Comparison of ENCODE assay signal across 21 mouse cellular contexts in genomic region chr12:34562331-34562730, GRCm38 (mm10).
"Had no signal": no experiment of that assay in that cellular context is flagged by ENCODE, and none has a peak within 500 bp of the region (broad histone marks: within the 10 kb centered on the region; RNA-seq: fewer than 3 reads in every experiment).

No protein-coding gene starts in this region.

- DNase-seq: gastrocnemius, postnatal 14 days; gastrocnemius, postnatal 36 days; heart, adult 11 months; heart, adult 2 months; heart, postnatal 14 days; heart, postnatal 36 days; kidney, adult 11 months; kidney, postnatal 14 days; layer of hippocampus, adult 9-11 months; layer of hippocampus, postnatal 36 days; left cerebral cortex, postnatal 4 days; liver, embryonic 13.5 days had no signal

- H3K36me3 ChIP-seq: heart, embryonic 13.5 days; heart, embryonic 15.5 days; hindbrain, embryonic 13.5 days; hindbrain, embryonic 15.5 days; kidney, embryonic 15.5 days; limb, embryonic 13.5 days; limb, embryonic 15.5 days; liver, embryonic 13.5 days had no signal

- H3K27me3 ChIP-seq: heart, embryonic 13.5 days; heart, embryonic 15.5 days; hindbrain, embryonic 13.5 days; hindbrain, embryonic 15.5 days; kidney, embryonic 15.5 days; limb, embryonic 13.5 days; limb, embryonic 15.5 days; liver, embryonic 13.5 days had no signal

- ATAC-seq: hindbrain, postnatal 0 days; intestine, embryonic 16.5 days had no signal
